Mouse (Mus musculus) forebrain, embryonic 16.5 days (tissue): ENCODE data around the gene Sec14l2. TPM values are rescaled to one million over a fixed set of nuclear protein-coding genes. Genes with fewer than 3 reads are reported as not detected.
"Not testable (repeated sequence)": the region's sequence is repeated elsewhere in the genome, so short reads cannot be mapped to it uniquely, and the experiment has no call there.

Experiments used
- ATAC-seq: fragments of 200-750 bp; cut with Nextera tagmentation; 2 replicates; pipeline ENCODE4 v1.8.0; 2017; ENCODE audit warnings: mild to moderate bottlenecking, moderate library complexity
- H3K27ac ChIP-seq: fragments of 300-500 bp; sonication (generic); 2 replicates; pipeline ENCODE4 v1.5.1; 2014; ENCODE audit warnings: low read length, control low read depth
- H3K27me3 ChIP-seq: fragments of 300-500 bp; sonication (generic); replicated peaks from 2 replicates; pipeline ENCODE4 v1.6.1; 2014; ENCODE audit warnings: low read length; ENCODE audit not compliant: control insufficient read depth, insufficient read depth
- H3K36me3 ChIP-seq: fragments of 300-500 bp; sonication (generic); 2 replicates; pipeline ENCODE4 v1.6.1; 2014; ENCODE audit not compliant: control insufficient read depth, insufficient read depth
- H3K4me1 ChIP-seq: fragments of 300-500 bp; sonication (generic); replicated peaks from 2 replicates; pipeline ENCODE4 v1.6.1; 2014; ENCODE audit warnings: low read length; ENCODE audit not compliant: control insufficient read depth, insufficient read depth
- H3K4me2 ChIP-seq: fragments of 300-500 bp; sonication (generic); 2 replicates; pipeline ENCODE4 v1.6.1; 2014; ENCODE audit warnings: mild to moderate bottlenecking, low read length, control low read depth
- H3K4me3 ChIP-seq: fragments of 300-500 bp; sonication (generic); replicated peaks from 2 replicates; pipeline ENCODE4 v1.5.1; 2014; ENCODE audit warnings: mild to moderate bottlenecking, low read length, control low read depth
- H3K9ac ChIP-seq: fragments of 300-500 bp; sonication (generic); replicated peaks from 2 replicates; pipeline ENCODE4 v1.6.1; 2014; ENCODE audit warnings: low read depth, low read length, control low read depth
- H3K9me3 ChIP-seq: fragments of 300-500 bp; sonication (generic); 2 replicates; pipeline ENCODE4 v1.6.1; 2016; ENCODE audit warnings: low read length; ENCODE audit not compliant: control insufficient read depth
- WGBS: fragments of 180-500 bp; shearing (Covaris S2); extraction: QIAGEN DNeasy Blood & Tissue Kit; methylation state at CpG from one replicate; pipeline ENCODE4 v1.1.7; 2014; 5-methylcytosine and 5-hydroxymethylcytosine counted together
- polyA plus RNA-seq: library from polyadenylated mRNA; unstranded; fragments of >200 nt; fragmentation: Nextera tagmentation; extraction: Ambion mirVana; gene quantifications from 2 replicates; pipeline ENCODE4 v1.2.1, GENCODE M21; 2015

Gene Sec14l2
- polyA plus RNA-seq, 1 experiment from 2014 or later = 1.7 TPM

DNA sequence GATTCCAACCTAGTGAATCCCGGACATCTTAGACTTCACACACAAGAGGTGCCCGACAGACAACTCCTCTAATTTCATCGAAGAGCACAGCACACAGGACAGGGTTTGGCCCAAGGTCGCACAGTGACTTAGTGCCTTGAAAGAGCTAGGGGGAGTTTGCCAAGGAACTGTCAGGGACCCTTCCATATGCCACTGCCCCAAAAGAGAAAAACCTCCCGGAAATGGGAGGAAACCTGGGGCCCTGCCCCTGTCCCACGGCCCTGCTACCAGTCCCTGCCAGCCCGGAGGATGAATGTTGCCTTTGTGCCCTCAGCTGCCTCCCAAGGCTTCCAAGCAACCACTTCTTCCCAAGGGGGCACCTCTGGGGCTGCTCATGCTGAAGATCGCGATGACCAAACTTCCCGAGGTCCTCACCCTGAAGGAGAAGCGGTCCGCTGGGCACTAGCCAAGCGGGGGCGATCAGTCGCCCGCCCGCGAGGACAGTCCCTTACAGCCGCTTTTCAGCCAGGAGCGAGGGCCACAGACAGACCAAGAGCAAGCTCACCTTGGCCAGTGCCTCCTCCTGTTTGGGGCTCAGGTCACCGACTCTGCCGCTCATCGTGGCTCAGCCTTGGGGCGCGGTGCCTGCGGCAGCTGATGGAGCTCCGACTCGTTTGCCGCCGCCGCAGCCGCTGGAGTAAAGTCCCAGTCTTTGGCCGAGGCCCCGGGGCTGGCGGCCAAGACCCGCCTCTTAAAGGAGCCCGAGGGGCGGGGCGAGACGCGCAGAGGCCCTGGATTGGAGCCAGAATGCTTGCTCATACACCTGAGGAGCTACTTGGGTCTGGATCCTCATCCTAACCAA is 4.9 kb downstream of the Sec14l2 start:
- ATAC-seq = peak; percentile 61
- no peak overlapping the region for H3K27ac ChIP-seq
- no peaks in the 10 kb centered on the region; the same call in 1 of the 2 replicates for H3K27me3 ChIP-seq
- H3K9me3 ChIP-seq = no peaks in the 10 kb centered on the region
- no peaks in the 10 kb centered on the region for H3K36me3 ChIP-seq
- H3K9ac ChIP-seq = peak overlapping the region; percentile 67
- peaks cover 22% of the 10 kb centered on the region for H3K4me1 ChIP-seq
- WGBS = 1% methylated on average over 41 of the region's 41 CpGs
- H3K4me2 ChIP-seq = peak overlapping the region; percentile 88
- H3K4me3 ChIP-seq = peak overlapping the region; percentile 51

DNA sequence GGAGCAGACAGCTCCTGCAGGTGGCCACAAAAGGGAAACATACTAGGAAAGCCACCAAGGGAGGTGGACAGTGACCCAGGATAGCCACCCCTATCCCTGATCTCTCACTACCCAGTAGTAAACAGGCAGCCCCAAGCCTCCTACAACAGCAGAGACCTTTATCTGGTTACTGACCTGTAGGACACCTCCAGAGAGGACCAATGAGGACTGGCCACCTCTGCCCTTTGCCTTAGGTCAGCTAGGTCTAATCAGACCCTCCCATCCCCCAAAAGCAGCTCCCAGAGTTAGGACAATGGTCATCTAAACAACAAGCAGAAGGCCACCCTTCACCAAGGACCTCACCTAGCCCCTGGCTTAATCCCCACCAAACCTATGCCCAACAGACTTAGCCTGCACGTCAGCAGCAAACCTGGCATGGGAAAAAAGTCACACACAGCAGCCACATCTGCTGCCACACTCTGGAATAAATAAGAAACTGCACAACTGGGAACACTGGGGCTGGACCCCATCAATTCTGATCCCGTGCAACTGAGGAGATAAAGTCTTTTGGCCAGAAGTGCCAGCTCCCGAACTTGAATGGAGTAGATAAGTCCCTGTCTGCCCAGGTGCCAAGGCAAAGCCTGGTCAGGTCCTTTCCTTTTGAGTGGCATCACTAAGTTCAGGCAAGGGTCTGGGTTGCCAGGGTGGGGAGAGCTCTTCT is 5.7 kb downstream of the Sec14l2 start:
- H3K4me3 ChIP-seq = peak overlapping the region; percentile 51
- WGBS = 34% methylated on average over 3 of the region's 3 CpGs
- H3K27me3 ChIP-seq = no peaks in the 10 kb centered on the region; the same call in 1 of the 2 replicates
- H3K36me3 ChIP-seq = no peaks in the 10 kb centered on the region
- peak overlapping the region; percentile 88 for H3K4me2 ChIP-seq
- H3K9ac ChIP-seq = peak overlapping the region; percentile 67; the same call in 1 of the 2 replicates
- ATAC-seq = no peak
- H3K4me1 ChIP-seq = peaks cover 22% of the 10 kb centered on the region
- H3K27ac ChIP-seq = no peak overlapping the region
- H3K9me3 ChIP-seq = no peaks in the 10 kb centered on the region

DNA sequence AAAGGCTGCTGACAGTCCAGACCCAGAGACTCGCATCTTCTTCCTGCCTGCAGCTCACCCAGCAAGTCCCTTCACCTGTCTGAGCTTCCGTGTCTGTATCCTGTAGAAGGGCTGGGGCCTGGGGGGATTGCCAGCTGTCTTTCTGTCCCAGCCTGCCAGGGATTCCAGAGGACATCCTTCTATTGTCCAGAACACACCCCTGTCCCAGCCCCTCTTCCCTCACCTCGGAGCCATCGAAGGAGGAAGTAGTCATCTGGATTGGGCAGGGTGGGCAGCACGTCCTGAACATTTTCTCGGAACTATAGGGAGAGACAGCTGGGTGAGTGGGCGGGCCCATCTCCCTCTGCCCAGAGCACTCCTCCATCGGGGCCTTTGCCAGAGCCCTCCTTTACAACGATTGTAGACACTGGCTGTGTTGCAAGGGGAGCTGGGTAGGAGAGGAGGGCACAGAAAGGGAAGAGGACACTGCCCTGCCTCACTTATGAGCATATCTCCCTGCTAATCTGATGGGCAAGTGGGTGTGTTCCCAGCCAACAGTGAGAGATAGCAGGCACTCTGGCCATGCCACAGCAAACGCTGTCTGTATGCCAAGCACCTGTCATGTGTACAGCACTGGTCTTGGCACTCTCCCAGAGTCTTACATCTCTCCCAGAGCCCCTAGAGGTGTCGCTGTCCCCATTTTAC is 6.6 kb downstream of the Sec14l2 start:
- WGBS = 59% methylated on average over 11 of the region's 11 CpGs
- no peaks in the 10 kb centered on the region for H3K36me3 ChIP-seq
- no peak for ATAC-seq
- H3K27ac ChIP-seq = no peak overlapping the region
- H3K4me2 ChIP-seq = no peak overlapping the region
- 0 out of 2 replicates have a peak overlapping the region, but pooled peaks have one; percentile 10 for H3K9ac ChIP-seq
- H3K4me1 ChIP-seq = peaks cover 22% of the 10 kb centered on the region
- no peak overlapping the region for H3K4me3 ChIP-seq
- H3K27me3 ChIP-seq = no peaks in the 10 kb centered on the region; the same call in 1 of the 2 replicates
- no peaks in the 10 kb centered on the region for H3K9me3 ChIP-seq

DNA sequence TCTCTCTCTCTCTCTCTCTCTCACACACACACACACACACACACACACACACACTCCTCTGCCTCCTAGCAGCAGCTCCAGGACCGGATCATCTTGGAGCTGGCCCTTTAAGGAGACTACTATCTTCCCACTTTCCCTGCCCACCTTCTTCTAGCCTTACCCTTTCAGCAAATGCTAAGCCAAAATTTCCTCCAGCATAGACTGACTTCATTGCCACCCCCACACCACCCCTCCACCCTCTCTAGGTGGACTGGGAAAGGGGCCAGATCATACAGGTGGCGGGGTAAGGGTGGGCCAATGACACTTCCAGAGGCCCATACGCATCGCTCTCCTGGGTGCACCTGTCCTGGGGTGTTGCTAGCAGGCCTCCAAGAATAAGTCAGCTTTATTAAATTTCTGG is 7.8 kb downstream of the Sec14l2 start:
- no peak overlapping the region for H3K4me3 ChIP-seq
- no peak overlapping the region for H3K27ac ChIP-seq
- 91% methylated on average over 4 of the region's 4 CpGs for WGBS
- H3K4me1 ChIP-seq = peaks cover 22% of the 10 kb centered on the region
- H3K4me2 ChIP-seq = no peak overlapping the region
- H3K36me3 ChIP-seq = no peaks in the 10 kb centered on the region
- no peak overlapping the region for H3K9ac ChIP-seq
- H3K27me3 ChIP-seq = no peaks in the 10 kb centered on the region; the same call in 1 of the 2 replicates
- no peak for ATAC-seq
- H3K9me3 ChIP-seq = no peaks in the 10 kb centered on the region

DNA sequence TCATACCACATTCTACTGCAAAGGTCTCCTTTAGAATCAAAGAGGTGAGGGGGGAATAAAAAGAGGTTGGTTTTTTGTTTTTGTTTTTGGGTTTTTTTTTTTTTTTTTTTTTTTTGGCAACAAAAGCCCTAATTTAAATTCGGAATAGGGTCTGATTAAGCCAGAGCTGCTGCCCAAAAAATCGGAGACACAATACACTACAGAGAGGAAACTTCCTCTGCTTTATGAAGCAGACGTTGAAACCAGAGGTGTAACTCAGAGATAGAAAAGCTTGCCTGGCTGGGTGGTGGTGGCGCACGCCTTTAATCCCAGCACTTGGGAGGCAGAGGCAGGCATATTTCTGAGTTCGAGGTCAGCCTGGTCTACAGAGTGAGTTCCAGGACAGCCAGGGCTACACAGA is 8.7 kb downstream of the Sec14l2 start:
- H3K9me3 ChIP-seq, ATAC-seq, H3K36me3 ChIP-seq, H3K9ac ChIP-seq, H3K27me3 ChIP-seq, H3K27ac ChIP-seq, H3K4me3 ChIP-seq, H3K4me2 ChIP-seq: not testable (repeated sequence)
- 56% methylated on average over 6 of the region's 6 CpGs for WGBS
- peaks cover 22% of the 10 kb centered on the region for H3K4me1 ChIP-seq

DNA sequence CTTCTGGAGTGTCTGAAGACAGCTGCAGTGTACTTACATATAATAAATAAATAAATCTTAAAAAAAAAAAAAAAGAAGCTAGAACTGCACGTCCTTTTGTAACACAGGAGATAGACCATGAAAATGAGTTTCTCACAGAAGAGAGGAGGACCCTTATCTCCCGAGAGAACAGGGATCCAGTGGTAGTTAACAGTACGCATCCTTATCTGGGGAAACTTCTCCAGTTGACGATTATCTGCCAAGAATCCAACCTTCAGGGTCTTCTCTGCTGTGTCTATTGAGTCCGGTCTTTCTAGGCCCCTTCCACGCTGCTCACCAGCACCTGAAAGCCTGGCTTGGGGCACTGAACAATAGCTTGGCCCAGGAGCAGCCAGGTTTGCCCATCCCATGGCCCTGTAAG is 9.2 kb downstream of the Sec14l2 start:
- Histone ChIP-seq H3K27ac (no peak overlapping the region), H3K36me3 (no peaks in the 10 kb centered on the region), H3K4me3 (no peak overlapping the region), H3K9me3 (no peaks in the 10 kb centered on the region), H3K4me2 (no peak overlapping the region), H3K4me1 (peaks cover 21% of the 10 kb centered on the region), H3K9ac (no peak overlapping the region), H3K27me3 (no peaks in the 10 kb centered on the region)
- no peak for ATAC-seq
- WGBS = 85% methylated on average over 6 of the region's 6 CpGs

DNA sequence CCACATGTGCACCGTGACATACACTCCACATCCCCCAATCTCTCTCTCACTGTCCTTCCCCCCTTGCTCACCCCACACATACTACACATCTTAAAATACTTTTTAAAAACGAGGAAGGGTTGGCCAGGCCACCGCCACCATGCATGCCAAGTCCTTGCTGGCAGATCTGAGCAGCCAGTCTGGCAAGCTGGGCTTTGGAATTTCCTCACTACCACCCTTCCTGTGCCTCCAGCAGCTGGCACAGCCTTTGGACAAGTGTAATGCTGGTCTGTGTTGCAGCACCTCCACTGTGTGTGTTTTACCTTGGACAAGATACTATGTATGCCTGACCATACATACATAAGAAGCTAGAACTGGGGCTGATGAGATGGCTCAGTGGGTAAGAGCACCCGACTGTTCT is 9.7 kb downstream of the Sec14l2 start:
- H3K36me3 ChIP-seq = no peaks in the 10 kb centered on the region
- no peak overlapping the region for H3K4me2 ChIP-seq
- no peaks in the 10 kb centered on the region for H3K9me3 ChIP-seq
- no peak overlapping the region for H3K9ac ChIP-seq
- H3K4me1 ChIP-seq = peaks cover 17% of the 10 kb centered on the region
- H3K27ac ChIP-seq = no peak overlapping the region
- H3K27me3 ChIP-seq = no peaks in the 10 kb centered on the region
- no peak overlapping the region for H3K4me3 ChIP-seq
- 74% methylated on average over 4 of the region's 4 CpGs for WGBS
- ATAC-seq = no peak

DNA sequence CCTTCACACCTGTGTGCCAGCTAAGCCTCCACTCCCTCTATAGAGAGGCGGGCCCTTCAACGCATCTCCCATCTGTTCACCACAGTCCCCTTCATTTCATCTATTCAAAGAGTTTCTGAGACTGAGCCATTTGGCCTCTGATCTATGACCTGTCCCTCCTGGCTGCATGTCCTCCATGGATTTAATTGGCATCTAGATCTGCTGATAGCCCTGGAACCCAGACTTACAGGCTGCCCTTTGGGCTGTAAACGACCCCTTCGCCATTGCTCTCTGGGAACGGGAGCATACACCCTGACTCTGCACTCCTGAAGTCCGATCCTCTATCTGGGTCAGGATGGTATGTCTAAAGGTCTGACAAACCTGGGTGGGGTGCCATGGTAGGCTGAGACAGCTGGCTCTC is 10.4 kb downstream of the Sec14l2 start:
- Histone ChIP-seq H3K27me3 (no peaks in the 10 kb centered on the region), H3K9me3 (no peaks in the 10 kb centered on the region), H3K36me3 (no peaks in the 10 kb centered on the region), H3K4me3 (no peak overlapping the region), H3K27ac (no peak overlapping the region), H3K4me2 (no peak overlapping the region), H3K4me1 (peaks cover 10% of the 10 kb centered on the region), H3K9ac (no peak overlapping the region)
- ATAC-seq = no peak
- 85% methylated on average over 6 of the region's 6 CpGs for WGBS

DNA sequence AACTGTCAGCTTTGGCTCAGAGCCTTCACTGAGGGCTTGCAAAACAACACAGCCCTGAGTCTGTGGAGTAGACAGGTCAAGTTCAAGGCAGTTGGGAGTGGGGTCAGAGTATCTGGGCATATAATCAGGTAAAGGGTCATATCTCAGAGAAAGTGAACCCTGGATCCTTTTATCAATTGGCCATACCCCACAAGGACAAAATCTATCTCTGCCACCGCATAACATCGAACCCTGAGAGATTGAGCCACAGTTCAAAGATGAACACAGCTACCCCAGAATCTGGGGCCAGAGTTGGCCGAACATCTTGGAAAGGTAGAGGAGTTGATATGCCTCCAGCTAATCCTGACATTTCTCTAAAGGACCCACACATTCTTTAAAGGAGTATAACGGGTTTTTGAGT is 11.2 kb downstream of the Sec14l2 start:
- Histone ChIP-seq H3K27ac (no peak overlapping the region), H3K4me1 (peaks cover 4% of the 10 kb centered on the region; the same call in 1 of the 2 replicates), H3K36me3 (no peaks in the 10 kb centered on the region), H3K27me3 (no peaks in the 10 kb centered on the region), H3K9ac (no peak overlapping the region), H3K4me2 (no peak overlapping the region), H3K4me3 (no peak overlapping the region), H3K9me3 (no peaks in the 10 kb centered on the region)
- ATAC-seq = no peak
- 90% methylated on average over 4 of the region's 4 CpGs for WGBS
